Mouse (Mus musculus) embryonic stem cell, embryonic (primary cell): ENCODE measurements around the gene Lix1.
"Not testable (repeated sequence)": the region's sequence is repeated elsewhere in the genome, so short reads cannot be mapped to it uniquely, and the experiment has no call there.

Experiments
- CTCF ChIA-PET, 4 experiments: fragments of 300-600 bp in 2 of 4; fragments of 350-600 bp in 2 of 4; sonication (Branson Sonifier 250); formaldehyde crosslinking; loops; one replicate each; lab custom pipeline; 2022; ENCODE audit warnings: inconsistent platforms in 2 of 4; lab: Charles Lee
- POLR2A ChIA-PET, 4 experiments: fragments of 300-600 bp in 2 of 4; fragments of 350-600 bp in 2 of 4; sonication (Branson Sonifier 250); formaldehyde crosslinking; loops; one replicate each; lab custom pipeline; 2022; ENCODE audit warnings: antibody characterized with exemption in 4 of 4, inconsistent platforms in 1 of 4; lab: Charles Lee

The Lix1 gene

GRCm38 (mm10) chr17:17444297-17444886, 41.9 kb downstream of the Lix1 start:
- POLR2A ChIA-PET, result interaction anchor here in 2 of 4 experiments (0.6 to 7.0 kb wide), 7 partner anchors 11 to 152 kb away, joined by 3 to 41 read pairs (median 4); partner anchors contain the start of gene Lix1 (in 1 of the 2)
- CTCF ChIA-PET, result interaction anchor here in 1 of 4 experiments (2.7 kb wide), 1 partner anchor 50 kb away, joined by 7 read pairs; no protein-coding TSS in a partner anchor

GRCm38 (mm10) chr17:17446683-17447082, 44.2 kb downstream of the Lix1 start:
- ChIA-PET POLR2A (interaction anchor here in 1 of 4 experiments (7.0 kb wide), 1 partner anchor 45 kb away, joined by 41 read pairs; no protein-coding TSS in a partner anchor), CTCF (no interaction called here)

GRCm38 (mm10) chr17:17447821-17448220, 45.3 kb downstream of the Lix1 start:
- CTCF ChIA-PET, result interaction anchor here in 1 of 4 experiments (0.6 kb wide), 1 partner anchor 1760 kb away, joined by 4 read pairs; no protein-coding TSS in a partner anchor
- POLR2A ChIA-PET, result interaction anchor here (0.6 to 7.0 kb wide), 13 partner anchors 11 to 177 kb away, joined by 3 to 41 read pairs (median 4); partner anchors contain the start of genes Lnpep (in 2 of the 4) and Lix1 (in 1 of the 4)

- ChIA-PET POLR2A (interaction anchor here in 3 of 4 experiments (0.6 to 7.0 kb wide), 18 partner anchors 12 to 389 kb away, joined by 3 to 41 read pairs (median 4); partner anchors contain the start of genes Lnpep (in 2 of the 3), Riok2 (in 2 of the 3) and Lix1 (in 1 of the 3)), CTCF (interaction anchor here in 3 of 4 experiments (0.5 to 1.1 kb wide), 3 partner anchors 14 to 46 kb away, joined by 3 to 7 read pairs (median 5); partner anchors contain the start of gene Lix1 (in 1 of the 3))
These were observed 46.4 kb downstream of the Lix1 start for GRCm38 (mm10) chr17:17448737-17449440.

- ChIA-PET CTCF (interaction anchor here in 2 of 4 experiments (0.6 to 1.1 kb wide), 2 partner anchors 15 to 46 kb away, joined by 5 to 7 read pairs; partner anchors contain the start of gene Lix1 (in 1 of the 2)), POLR2A (interaction anchor here in 3 of 4 experiments (1.2 to 7.0 kb wide), 15 partner anchors 11 to 389 kb away, joined by 3 to 41 read pairs (median 5); partner anchors contain the start of genes Lnpep (in 2 of the 3) and Riok2 (in 2 of the 3))
These were observed 46.9 kb downstream of the Lix1 start for GRCm38 (mm10) chr17:17449441-17449770.

- CTCF ChIA-PET, result no interaction called here
- POLR2A ChIA-PET, result interaction anchor here in 2 of 4 experiments (1.3 to 1.4 kb wide), 2 partner anchors 21 to 40 kb away, joined by 3 read pairs; no protein-coding TSS in a partner anchor
These were observed 48.6 kb downstream of the Lix1 start for GRCm38 (mm10) chr17:17451102-17451501.

- POLR2A ChIA-PET, result interaction anchor here in 2 of 4 experiments (0.7 to 1.5 kb wide), 4 partner anchors 22 to 894 kb away, joined by 3 read pairs; partner anchors contain the start of gene Riok2 (in 1 of the 2)
- CTCF ChIA-PET, result interaction anchor here in 1 of 4 experiments (0.6 kb wide), 1 partner anchor 58 kb away, joined by 3 read pairs; no protein-coding TSS in a partner anchor
These were observed 50.1 kb downstream of the Lix1 start for GRCm38 (mm10) chr17:17452617-17453016.

- ChIA-PET CTCF (no interaction called here), POLR2A (no interaction called here)
These were observed 52.1 kb downstream of the Lix1 start for GRCm38 (mm10) chr17:17454573-17454972.

GRCm38 (mm10) chr17:17485789-17486188, 83.3 kb downstream of the Lix1 start:
- ChIA-PET CTCF (no interaction called here), POLR2A (no interaction called here)

GRCm38 (mm10) chr17:17490820-17491621, 88.5 kb downstream of the Lix1 start:
- ChIA-PET POLR2A (interaction anchor here in 3 of 4 experiments (0.5 to 4.2 kb wide), 28 partner anchors 9 to 347 kb away, joined by 3 to 41 read pairs (median 4); partner anchors contain the start of genes Lnpep (in 3 of the 3), Riok2 (in 2 of the 3), Lix1 (in 1 of the 3) and Spaca6 (in 1 of the 3)), CTCF (interaction anchor here in 3 of 4 experiments (0.6 to 1.3 kb wide), 6 partner anchors 88 to 275 kb away, joined by 3 to 12 read pairs (median 3); partner anchors contain the start of gene Lix1 (in 1 of the 3))

GRCm38 (mm10) chr17:17491622-17492001, 89.1 kb downstream of the Lix1 start:
- ChIA-PET POLR2A (interaction anchor here in 3 of 4 experiments (0.6 to 4.2 kb wide), 25 partner anchors 8 to 1665 kb away, joined by 3 to 41 read pairs (median 3); partner anchors contain the start of genes Lnpep (in 3 of the 3), Riok2 (in 2 of the 3), Lix1 (in 1 of the 3) and Spaca6 (in 1 of the 3)), CTCF (interaction anchor here in 2 of 4 experiments (0.7 to 1.3 kb wide), 4 partner anchors 89 to 275 kb away, joined by 3 read pairs; partner anchors contain the start of gene Lix1 (in 1 of the 2))

GRCm38 (mm10) chr17:17492116-17492515, 89.6 kb downstream of the Lix1 start:
- CTCF ChIA-PET, result interaction anchor here in 2 of 4 experiments (1.3 kb wide), 3 partner anchors 22 to 98 kb away, joined by 3 read pairs; no protein-coding TSS in a partner anchor
- POLR2A ChIA-PET, result interaction anchor here in 3 of 4 experiments (0.9 to 4.2 kb wide), 14 partner anchors 12 to 1665 kb away, joined by 3 to 41 read pairs (median 3); partner anchors contain the start of gene Lnpep (in 2 of the 3)

- POLR2A ChIA-PET, result interaction anchor here in 1 of 4 experiments (0.9 to 2.2 kb wide), 4 partner anchors 19 to 300 kb away, joined by 3 to 7 read pairs (median 6); no protein-coding TSS in a partner anchor
- CTCF ChIA-PET, result not testable (repeated sequence)
These were observed 93.8 kb downstream of the Lix1 start for GRCm38 (mm10) chr17:17496234-17496633.

GRCm38 (mm10) chr17:17496730-17497129, 94.3 kb downstream of the Lix1 start:
- CTCF ChIA-PET, result interaction anchor here in 1 of 4 experiments (0.6 kb wide), 1 partner anchor 102 kb away, joined by 3 read pairs; no protein-coding TSS in a partner anchor

GRCm38 (mm10) chr17:17498848-17499247, 96.4 kb downstream of the Lix1 start:
- CTCF ChIA-PET, result no interaction called here

More at GRCm38 (mm10) chr17:17496730-17497129, 94.3 kb downstream of the Lix1 start:
- POLR2A ChIA-PET, result interaction anchor here in 1 of 4 experiments (0.6 to 2.2 kb wide), 6 partner anchors 19 to 606 kb away, joined by 3 to 7 read pairs (median 4); no protein-coding TSS in a partner anchor

GRCm38 (mm10) chr17:17499278-17499677, 96.8 kb downstream of the Lix1 start:
- ChIA-PET CTCF (no interaction called here), POLR2A (interaction anchor here in 3 of 4 experiments (0.6 to 1.0 kb wide), 7 partner anchors 8 to 774 kb away, joined by 3 to 16 read pairs (median 3); no protein-coding TSS in a partner anchor)

More at GRCm38 (mm10) chr17:17498848-17499247, 96.4 kb downstream of the Lix1 start:
- POLR2A ChIA-PET, result no interaction called here

- CTCF ChIA-PET, result no interaction called here
- POLR2A ChIA-PET, result interaction anchor here in 2 of 4 experiments (0.7 to 0.8 kb wide), 2 partner anchors 20 to 46 kb away, joined by 3 to 6 read pairs; no protein-coding TSS in a partner anchor
These were observed 104.2 kb downstream of the Lix1 start for GRCm38 (mm10) chr17:17506677-17507076.
